Mouse (Mus musculus) heart, postnatal 0 days (tissue): Measurements from ENCODE around the gene Zbtb17. TPM values are rescaled to one million over a fixed set of nuclear protein-coding genes. Genes with fewer than 3 reads are reported as not detected.
A peak's percentile ranks its signal among the peaks of the same experiment; 100 is the strongest.

Experiments used
- ATAC-seq: fragments of 200-750 bp; cut with Nextera tagmentation; 2 replicates; pipeline ENCODE4 v1.8.0; 2017; ENCODE audit warnings: low read depth, moderate number of reproducible peaks, moderate library complexity; ENCODE audit not compliant: insufficient read depth
- DNase-seq: peaks from one replicate; pipeline ENCODE4 v3.0.0-alpha.2; 2016; ENCODE audit warnings: low spot score
- H3K27ac ChIP-seq: fragments of 300-500 bp; sonication (generic); 2 replicates; pipeline ENCODE4 v1.5.1; 2014; ENCODE audit warnings: low read depth, mild to moderate bottlenecking
- H3K27me3 ChIP-seq: fragments of 300-500 bp; sonication (generic); 2 replicates; pipeline ENCODE4 v1.6.1; 2014; ENCODE audit warnings: low read length, mixed read lengths; ENCODE audit not compliant: control insufficient read depth, insufficient read depth
- H3K36me3 ChIP-seq: fragments of 300-500 bp; sonication (generic); replicated peaks from 2 replicates; pipeline ENCODE4 v1.6.1; 2014; ENCODE audit warnings: low read length, mixed read lengths; ENCODE audit not compliant: control insufficient read depth, insufficient read depth
- H3K4me1 ChIP-seq: fragments of 300-500 bp; sonication (generic); 2 replicates; pipeline ENCODE4 v1.6.1; 2014; ENCODE audit warnings: antibody characterized with exemption; ENCODE audit not compliant: control insufficient read depth, insufficient read depth
- H3K4me2 ChIP-seq: fragments of 300-500 bp; sonication (generic); 2 replicates; pipeline ENCODE4 v1.6.1; 2014; ENCODE audit warnings: low read depth, mild to moderate bottlenecking, low read length, moderate library complexity
- H3K4me3 ChIP-seq: fragments of 300-500 bp; sonication (generic); 2 replicates; pipeline ENCODE4 v1.5.1; 2014; ENCODE audit warnings: low read depth, low read length
- H3K9ac ChIP-seq: fragments of 300-500 bp; sonication (generic); replicated peaks from 2 replicates; pipeline ENCODE4 v1.6.1; 2014; ENCODE audit warnings: low read depth, low read length, mixed read lengths
- H3K9me3 ChIP-seq: fragments of 300-500 bp; sonication (generic); replicated peaks from 2 replicates; pipeline ENCODE4 v1.6.1; 2016; ENCODE audit warnings: low read length; ENCODE audit not compliant: control insufficient read depth
- CTCF ChIP-seq: IDR thresholded peaks from 2 replicates; pipeline ENCODE4 v1.5.1; 2016; ENCODE audit warnings: antibody characterized with exemption, control low read depth, low read depth
- EP300 ChIP-seq: IDR thresholded peaks from 2 replicates; pipeline ENCODE4 v1.6.1; 2016; ENCODE audit warnings: antibody characterized with exemption, low read depth
- WGBS: fragments of 180-500 bp; shearing (Covaris S2); extraction: QIAGEN DNeasy Blood & Tissue Kit; methylation state at CpG from one replicate; pipeline ENCODE4 v1.1.7; 2014; 5-methylcytosine and 5-hydroxymethylcytosine counted together
- polyA plus RNA-seq: library from polyadenylated mRNA; unstranded; fragments of >200 nt; fragmentation: Nextera tagmentation; extraction: Ambion mirVana; gene quantifications from 2 replicates; pipeline ENCODE4 v1.2.1, GENCODE M21; 2015
- total RNA-seq: library from RNA; depleted of rRNA; stranded (reverse); fragments of >200 nt; gene quantifications from 2 replicates; pipeline ENCODE4 v1.2.3, GENCODE M21; 2014; ENCODE audit warnings: low replicate concordance

Gene Zbtb17
- total and polyA plus RNA-seq, 2 experiments from 2014 or later = 18.1 to 32.7 TPM

DNA sequence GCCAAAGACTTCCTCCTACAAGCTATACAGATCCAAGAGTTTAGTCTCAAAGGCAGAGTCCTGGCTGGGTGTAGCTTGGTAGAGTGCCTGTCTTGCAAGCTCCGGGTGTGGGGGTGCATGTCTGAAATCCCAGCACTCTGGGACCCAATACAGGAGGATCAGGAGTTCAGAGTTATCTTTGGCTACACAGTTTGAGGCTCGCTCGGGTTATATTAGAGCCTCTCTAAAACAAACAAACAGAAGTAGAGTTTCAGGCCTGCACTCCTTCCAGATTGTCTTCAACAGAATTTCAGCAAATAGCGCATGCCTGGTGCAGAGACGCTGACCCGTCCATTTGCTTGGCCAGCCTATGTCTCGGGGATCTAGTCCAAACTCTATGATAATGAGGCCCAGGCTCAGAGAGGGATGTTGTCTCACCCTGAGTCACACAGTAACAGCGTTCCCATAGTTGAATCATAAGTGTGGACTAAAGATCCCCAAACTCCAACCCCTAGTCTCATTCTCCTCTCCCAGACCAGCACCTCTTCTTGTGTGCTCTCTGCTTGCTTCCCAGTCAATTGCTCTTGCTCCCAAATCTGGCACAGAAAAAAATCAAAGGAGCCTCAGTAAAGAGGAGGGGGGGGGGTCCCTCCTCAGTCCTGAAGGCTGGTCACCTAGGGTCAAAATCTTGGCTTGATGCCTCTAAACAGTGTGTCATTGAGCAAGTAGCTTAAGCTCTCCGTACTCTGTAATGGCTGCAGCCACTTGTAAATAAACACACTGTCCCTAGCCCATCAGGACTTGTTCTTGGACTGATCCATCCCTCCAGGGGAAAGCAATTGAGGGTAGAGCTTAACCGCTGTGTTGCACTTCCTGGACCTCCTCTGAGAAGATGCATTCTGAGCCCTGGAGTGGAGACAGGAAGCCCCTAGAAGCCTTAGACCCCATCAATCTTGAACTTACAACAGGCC lies 17.4 kb upstream of the Zbtb17 start:
- 47% methylated on average over 10 of the region's 10 CpGs for WGBS
- TF ChIP-seq EP300 (peak; percentile 40; the same call in 1 of the 2 replicates), CTCF (no peak)
- Histone ChIP-seq H3K4me2 (peak overlapping the region; percentile 77; the same call in 1 of the 2 replicates), H3K4me1 (peaks cover 20% of the 10 kb centered on the region; the same call in 1 of the 2 replicates), H3K36me3 (peaks cover 16% of the 10 kb centered on the region), H3K4me3 (no peak overlapping the region), H3K27ac (peak overlapping the region; percentile 99), H3K9ac (peak overlapping the region; percentile 37; the same call in 1 of the 2 replicates), H3K9me3 (no peaks in the 10 kb centered on the region), H3K27me3 (no peaks in the 10 kb centered on the region)
- DNase-seq = peak; percentile 40
- ATAC-seq = no peak

- H3K27me3 ChIP-seq = no peaks in the 10 kb centered on the region
- peaks cover 20% of the 10 kb centered on the region; the same call in 1 of the 2 replicates for H3K4me1 ChIP-seq
- TF ChIP-seq EP300 (no peak), CTCF (no peak)
- H3K36me3 ChIP-seq = peaks cover 14% of the 10 kb centered on the region
- no peak overlapping the region for H3K4me3 ChIP-seq
- no peaks in the 10 kb centered on the region for H3K9me3 ChIP-seq
- no peak overlapping the region for H3K9ac ChIP-seq
- DNase-seq = peak; percentile 7
- no peak overlapping the region for H3K4me2 ChIP-seq
- 83% methylated on average over 13 of the region's 13 CpGs for whole genome bisulfite sequencing
- H3K27ac ChIP-seq = 0 out of 2 replicates have a peak overlapping the region, but pooled peaks have one; percentile 99
- ATAC-seq = no peak
These were observed 16.5 kb upstream of the Zbtb17 start for GRCm38 (mm10) chr4:141427921-141428320.

DNA sequence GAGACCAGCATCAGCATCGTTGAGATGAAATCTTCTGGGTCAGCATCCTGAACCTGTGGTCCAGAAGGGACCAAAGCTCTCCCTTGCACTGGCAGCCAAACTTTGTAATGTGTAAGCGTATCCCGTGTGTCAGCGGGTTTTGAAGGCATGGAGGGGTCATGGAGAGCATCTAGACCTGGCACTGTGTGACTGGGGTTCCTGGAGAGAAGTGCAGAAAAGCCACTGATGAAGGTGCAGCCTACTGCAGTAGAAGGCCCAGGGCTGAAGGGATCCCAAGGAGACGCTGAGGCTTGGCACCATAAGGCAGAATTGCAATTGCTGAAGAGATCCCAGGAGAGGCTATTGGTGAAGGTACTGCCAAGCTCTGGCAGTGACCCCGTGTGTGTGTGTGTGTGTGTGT lies 15.1 kb upstream of the Zbtb17 start:
- Histone ChIP-seq H3K4me2 (no peak overlapping the region), H3K27me3 (no peaks in the 10 kb centered on the region), H3K27ac (peak overlapping the region; percentile 35; the same call in 1 of the 2 replicates), H3K4me1 (peaks cover 13% of the 10 kb centered on the region; the same call in 1 of the 2 replicates), H3K9me3 (no peaks in the 10 kb centered on the region), H3K4me3 (no peak overlapping the region), H3K36me3 (peaks cover under 1% of the 10 kb centered on the region; the same call in 1 of the 2 replicates), H3K9ac (no peak overlapping the region)
- DNase-seq (no peak), ATAC-seq (no peak)
- 67% methylated on average over 6 of the region's 6 CpGs for WGBS
- TF ChIP-seq CTCF (no peak), EP300 (0 out of 2 replicates have a peak, but pooled peaks have one; percentile 29)

GRCm38 (mm10) chr4:141429847-141430246 lies 14.6 kb upstream of the Zbtb17 start:
- 43% methylated on average over 9 of the region's 9 CpGs for WGBS
- peak; percentile 76 for DNase-seq
- no peak overlapping the region for H3K4me3 ChIP-seq
- ATAC-seq = no peak
- no peak overlapping the region for H3K9ac ChIP-seq
- TF ChIP-seq EP300 (no peak), CTCF (peak; percentile 73)
- H3K4me1 ChIP-seq = 0 out of 2 replicates have a peak, but pooled peaks cover 13% of the 10 kb centered on the region
- H3K36me3 ChIP-seq = no peaks in the 10 kb centered on the region
- H3K27ac ChIP-seq = 0 out of 2 replicates have a peak overlapping the region, but pooled peaks have one; percentile 35
- no peaks in the 10 kb centered on the region for H3K9me3 ChIP-seq
- H3K27me3 ChIP-seq = no peaks in the 10 kb centered on the region
- no peak overlapping the region for H3K4me2 ChIP-seq

DNA sequence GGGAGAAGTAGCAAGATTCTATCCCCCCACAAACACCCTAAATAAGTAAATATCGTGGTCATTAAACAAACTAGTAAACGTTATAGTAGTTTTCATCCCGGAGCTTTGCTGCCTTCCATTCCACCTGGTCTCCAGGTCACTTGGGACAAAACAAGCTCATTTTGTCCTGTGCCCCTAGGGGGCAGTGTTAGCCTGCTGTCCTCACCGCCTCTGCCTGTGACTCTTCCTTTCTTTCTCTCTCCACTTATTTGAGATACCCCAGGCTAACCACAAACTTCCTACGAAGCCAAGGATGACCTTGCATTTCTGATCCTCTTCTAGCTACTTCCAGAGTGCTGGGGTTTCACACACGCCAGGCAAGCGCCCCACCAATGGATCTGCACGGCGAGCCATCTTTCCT lies 13.5 kb upstream of the Zbtb17 start:
- H3K9me3 ChIP-seq = no peaks in the 10 kb centered on the region
- no peak overlapping the region for H3K9ac ChIP-seq
- TF ChIP-seq CTCF = peak; percentile 80
- no peak for TF ChIP-seq EP300
- no peak overlapping the region for H3K27ac ChIP-seq
- 0 out of 2 replicates have a peak, but pooled peaks cover 7% of the 10 kb centered on the region for H3K4me1 ChIP-seq
- H3K4me3 ChIP-seq = no peak overlapping the region
- ATAC-seq (no peak), DNase-seq (peak; percentile 75)
- 37% methylated on average over 9 of the region's 9 CpGs for WGBS
- H3K4me2 ChIP-seq = no peak overlapping the region
- no peaks in the 10 kb centered on the region for H3K27me3 ChIP-seq
- no peaks in the 10 kb centered on the region for H3K36me3 ChIP-seq
